Mouse (Mus musculus): ENCODE measurements around the gene Olfr1324.
A peak's percentile ranks its signal among the peaks of the same experiment; 100 is the strongest.
"Not testable (repeated sequence)": the region's sequence is repeated elsewhere in the genome, so short reads cannot be mapped to it uniquely, and the experiment has no call there.

Olfr1324 gene

DNA sequence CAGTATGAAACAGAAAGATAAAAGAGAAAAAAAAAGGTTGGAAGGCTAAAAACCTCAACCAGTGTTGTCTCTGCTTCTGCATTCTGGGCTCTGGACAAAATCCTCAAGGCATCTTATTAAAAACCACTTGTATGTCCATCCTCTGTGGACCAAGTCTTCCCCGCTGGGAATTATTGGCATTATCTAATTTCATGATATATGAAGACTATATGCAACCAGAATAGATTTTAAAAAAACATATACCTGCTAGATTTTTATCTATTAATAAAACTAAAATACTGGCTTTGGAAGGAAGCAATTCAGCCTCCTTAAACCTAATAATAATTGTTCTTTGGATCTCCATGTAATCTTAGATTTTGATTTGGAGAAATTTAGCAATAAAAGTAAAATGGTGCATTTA is at the start of gene Olfr1324:
Gene Olfr1324 (minus strand): TSS at position 101 of the 400 bp plus-strand sequence.
- DNase-seq (ENCODE audit: low read depth, low spot score): no peak

DNA sequence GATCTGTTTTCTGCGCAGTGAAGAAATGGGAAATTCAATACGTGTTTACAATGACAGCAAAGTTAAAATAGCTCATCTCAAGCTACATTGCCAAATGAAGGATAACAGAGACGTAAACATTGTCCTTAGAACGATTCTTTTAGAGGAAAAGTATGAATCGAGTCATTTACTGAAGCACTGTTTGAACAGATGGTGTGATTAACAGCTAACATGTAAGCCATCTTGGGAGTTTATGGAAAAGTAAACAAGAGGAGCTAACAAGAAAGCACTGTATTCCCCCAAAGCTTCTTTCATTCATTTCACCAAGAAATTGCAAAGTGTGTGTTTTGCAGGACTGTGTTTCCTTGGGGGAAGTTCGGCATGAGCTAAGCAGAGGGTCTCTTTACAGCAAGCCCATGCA is 42.0 kb upstream of the Olfr1324 start:
- DNase-seq (ENCODE audit: low read depth, low spot score): not testable (repeated sequence)

- peak; percentile 21 for DNase-seq (ENCODE audit: low read depth, low spot score)
These were observed 27.8 kb upstream of the Olfr1324 start for GRCm38 (mm10) chrX:50456136-50456535.

DNA sequence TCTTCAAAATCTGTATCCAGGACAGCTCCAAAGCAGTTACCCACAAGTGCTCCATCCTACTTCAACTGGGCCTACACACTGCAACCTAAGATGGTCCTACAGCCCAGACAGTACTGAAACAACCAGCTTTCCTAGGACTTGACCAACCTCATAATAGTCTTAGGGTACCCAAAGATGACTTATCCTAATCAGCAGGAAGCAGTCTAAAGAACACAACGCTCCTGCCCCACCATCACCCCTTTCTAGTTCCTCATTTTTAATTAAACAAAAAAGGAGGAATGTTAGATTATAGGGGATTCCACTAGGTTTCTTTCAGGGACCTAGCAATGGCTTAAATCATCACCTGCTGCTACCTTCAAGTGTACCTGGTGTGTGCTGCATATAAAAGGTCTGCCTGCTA is 15.1 kb upstream of the Olfr1324 start:
- no peak for DNase-seq (ENCODE audit: low read depth, low spot score)

GRCm38 (mm10) chrX:50442696-50443095 is 14.4 kb upstream of the Olfr1324 start:
- DNase-seq (ENCODE audit: low read depth, low spot score): no peak

DNA sequence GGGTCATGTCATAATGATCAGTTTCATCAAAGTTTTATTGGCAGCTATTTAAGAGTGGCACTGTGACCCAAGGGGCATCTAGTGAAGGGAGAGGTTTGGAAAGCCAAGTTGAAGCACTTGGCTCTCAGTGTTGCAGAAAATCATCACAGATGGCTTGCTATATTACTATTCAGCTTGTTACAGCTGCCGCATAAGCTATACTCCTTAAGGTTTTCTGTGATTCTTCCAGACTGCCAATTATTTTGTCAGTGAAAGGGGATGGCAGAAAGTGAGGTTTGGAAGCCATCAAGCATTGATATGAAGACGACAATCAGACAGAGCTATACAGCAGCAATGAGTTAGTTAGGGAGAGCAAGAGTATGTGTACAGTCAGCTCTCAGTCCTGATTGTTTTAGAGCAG is 4.2 kb upstream of the Olfr1324 start:
- DNase-seq (ENCODE audit: low read depth, low spot score): no peak

DNA sequence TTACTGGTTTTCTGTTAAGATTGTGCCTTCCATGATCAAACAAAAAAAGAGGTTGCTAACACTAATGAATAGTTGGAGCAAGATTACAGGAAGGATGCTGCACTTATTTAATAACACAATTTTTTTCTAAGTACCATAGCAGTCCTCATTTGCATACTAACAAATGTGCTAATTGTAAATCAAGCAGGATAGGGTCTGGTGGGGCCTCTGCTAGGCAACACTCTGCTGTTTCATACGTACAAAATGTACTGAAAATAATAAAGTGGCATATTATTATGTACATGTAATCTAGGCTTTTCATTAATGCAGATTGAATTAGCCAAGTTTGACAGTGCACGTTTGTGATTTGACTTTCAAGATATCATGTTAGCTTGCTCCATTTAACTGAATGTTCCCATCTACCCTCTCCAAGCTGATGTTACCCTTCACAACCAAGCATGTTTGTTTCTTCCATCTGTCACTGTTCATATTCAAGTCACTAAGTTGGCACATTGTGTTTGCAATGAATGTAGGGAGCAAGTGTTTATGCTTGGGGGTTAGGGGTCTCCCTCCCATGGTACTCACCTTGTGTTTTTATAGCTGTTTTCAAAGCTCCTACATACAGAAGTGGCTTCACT is 478 bp downstream of the Olfr1324 start:
- DNase-seq (ENCODE audit: low read depth, low spot score): no peak

GRCm38 (mm10) chrX:50425899-50426436 is 2.3 kb downstream of the Olfr1324 start:
- DNase-seq (ENCODE audit: low read depth, low spot score): no peak

GRCm38 (mm10) chrX:50410361-50410760 is 17.9 kb downstream of the Olfr1324 start:
- DNase-seq (ENCODE audit: low read depth, low spot score): not testable (repeated sequence)

DNA sequence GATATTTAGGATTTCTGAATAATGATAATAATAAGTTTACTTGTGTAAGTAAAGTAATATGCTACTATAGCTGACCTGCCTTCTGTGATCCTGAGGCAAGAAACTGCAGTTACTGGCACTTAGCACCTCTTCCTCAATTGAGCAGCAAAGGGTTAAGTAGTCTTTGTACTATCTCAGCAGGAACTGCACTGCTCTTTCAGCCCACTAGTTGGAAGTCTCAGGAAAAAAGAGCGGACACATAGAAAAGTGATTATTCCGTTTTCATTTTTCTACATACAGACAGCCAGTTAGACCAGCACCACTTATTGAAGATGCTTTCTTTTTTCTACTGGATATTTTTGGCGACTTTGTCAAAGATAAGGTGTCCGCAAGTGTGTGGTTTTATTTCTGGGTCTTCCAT is 37.7 kb downstream of the Olfr1324 start:
- not testable (repeated sequence) for DNase-seq (ENCODE audit: low read depth, low spot score)

GRCm38 (mm10) chrX:50374978-50375377 is 53.3 kb downstream of the Olfr1324 start:
- DNase-seq (ENCODE audit: low read depth, low spot score): no peak
